Mouse (Mus musculus): ENCODE results near the gene Gm9376. TPM values are rescaled to one million over a fixed set of nuclear protein-coding genes. Genes with fewer than 3 reads are reported as not detected.

The Gm9376 gene
- total and polyA plus RNA-seq, 3 experiments, result not detected

- Histone ChIP-seq H3K4me3 (ENCODE audit: low read depth, low read length) (no peak overlapping the region), H3K4me1 (ENCODE audit: insufficient read depth, low read depth, low read length) (peaks cover 11% of the 10 kb centered on the region), H3K27me3 (ENCODE audit: insufficient read depth, low read length) (peaks cover 29% of the 10 kb centered on the region; the same call in 1 of the 2 replicates), H3K36me3 (replicated peaks) (peaks cover 9% of the 10 kb centered on the region), H3K9me3 (replicated peaks) (peaks cover 28% of the 10 kb centered on the region)
- ATAC-seq (ENCODE audit: extremely low read depth, insufficient number of reproducible peaks, low FRiP score, poor library complexity, severe bottlenecking) (no peak), DNase-seq (ENCODE audit: low spot score) (no peak)
- TF ChIP-seq POLR2AphosphoS5 (IDR thresholded peaks at IDR 0.05; ENCODE audit: insufficient replicate concordance, low read depth, low read length) (no peak), TAL1 (conservative IDR thresholded peaks at IDR 0.05; ENCODE audit: low read depth, low read length) (no peak), GATA1 (IDR thresholded peaks at IDR 0.05; ENCODE audit: borderline replicate concordance, low read length) (no peak), GATA2 (IDR thresholded peaks at IDR 0.05; ENCODE audit: borderline replicate concordance, low read depth, low read length) (no peak), CTCF (IDR thresholded peaks at IDR 0.05; ENCODE audit: low read depth, low read length) (no peak)
Measured at GRCm38 (mm10) chr14:118237786-118238185, 29.0 kb upstream of the Gm9376 start.

- Histone ChIP-seq H3K36me3 (replicated peaks) (peaks cover 7% of the 10 kb centered on the region), H3K4me1 (ENCODE audit: insufficient read depth, low read depth, low read length) (peaks cover 11% of the 10 kb centered on the region), H3K4me3 (ENCODE audit: low read depth, low read length) (no peak overlapping the region), H3K9me3 (replicated peaks) (peaks cover 26% of the 10 kb centered on the region), H3K27me3 (ENCODE audit: insufficient read depth, low read length) (peaks cover 25% of the 10 kb centered on the region; the same call in 1 of the 2 replicates)
- ATAC-seq (ENCODE audit: extremely low read depth, insufficient number of reproducible peaks, low FRiP score, poor library complexity, severe bottlenecking) (no peak), DNase-seq (ENCODE audit: low spot score) (no peak)
- TF ChIP-seq TAL1 (conservative IDR thresholded peaks at IDR 0.05; ENCODE audit: low read depth, low read length) (no peak), GATA2 (IDR thresholded peaks at IDR 0.05; ENCODE audit: borderline replicate concordance, low read depth, low read length) (no peak), POLR2AphosphoS5 (IDR thresholded peaks at IDR 0.05; ENCODE audit: insufficient replicate concordance, low read depth, low read length) (no peak), CTCF (IDR thresholded peaks at IDR 0.05; ENCODE audit: low read depth, low read length) (no peak), GATA1 (IDR thresholded peaks at IDR 0.05; ENCODE audit: borderline replicate concordance, low read length) (no peak)
Measured at GRCm38 (mm10) chr14:118239351-118239750, 27.4 kb upstream of the Gm9376 start.

- TF ChIP-seq TAL1 (conservative IDR thresholded peaks at IDR 0.05; ENCODE audit: low read depth, low read length), result no peak
- TF ChIP-seq CTCF (IDR thresholded peaks at IDR 0.05; ENCODE audit: low read depth, low read length), result no peak
- no peak for TF ChIP-seq POLR2AphosphoS5 (IDR thresholded peaks at IDR 0.05; ENCODE audit: insufficient replicate concordance, low read depth, low read length)
- TF ChIP-seq GATA2 (IDR thresholded peaks at IDR 0.05; ENCODE audit: borderline replicate concordance, low read depth, low read length), result no peak
- no peak for TF ChIP-seq GATA1 (IDR thresholded peaks at IDR 0.05; ENCODE audit: borderline replicate concordance, low read length)
- DNase-seq (ENCODE audit: low spot score), result no peak
- peaks cover 10% of the 10 kb centered on the region; the same call in 1 of the 2 replicates for H3K27me3 ChIP-seq (ENCODE audit: insufficient read depth, low read length)
- H3K4me3 ChIP-seq (ENCODE audit: low read depth, low read length), result no peak overlapping the region
- peaks cover 11% of the 10 kb centered on the region for H3K4me1 ChIP-seq (ENCODE audit: insufficient read depth, low read depth, low read length)
- no peak for ATAC-seq (ENCODE audit: extremely low read depth, insufficient number of reproducible peaks, low FRiP score, poor library complexity, severe bottlenecking)
- no peaks in the 10 kb centered on the region for H3K36me3 ChIP-seq (replicated peaks)
- peaks cover 5% of the 10 kb centered on the region for H3K9me3 ChIP-seq (replicated peaks)
Measured at GRCm38 (mm10) chr14:118241416-118241815, 25.3 kb upstream of the Gm9376 start.

- no peak for DNase-seq (ENCODE audit: low spot score)
- peaks cover 5% of the 10 kb centered on the region for H3K9me3 ChIP-seq (replicated peaks)
- peaks cover 2% of the 10 kb centered on the region; the same call in 1 of the 2 replicates for H3K27me3 ChIP-seq (ENCODE audit: insufficient read depth, low read length)
- no peaks in the 10 kb centered on the region for H3K4me1 ChIP-seq (ENCODE audit: insufficient read depth, low read depth, low read length)
- no peak for ATAC-seq (ENCODE audit: extremely low read depth, insufficient number of reproducible peaks, low FRiP score, poor library complexity, severe bottlenecking)
- TF ChIP-seq GATA2 (IDR thresholded peaks at IDR 0.05; ENCODE audit: borderline replicate concordance, low read depth, low read length) (no peak), CTCF (IDR thresholded peaks at IDR 0.05; ENCODE audit: low read depth, low read length) (no peak), POLR2AphosphoS5 (IDR thresholded peaks at IDR 0.05; ENCODE audit: insufficient replicate concordance, low read depth, low read length) (no peak)
- no peaks in the 10 kb centered on the region for H3K36me3 ChIP-seq (replicated peaks)
- no peak overlapping the region for H3K4me3 ChIP-seq (ENCODE audit: low read depth, low read length)
Measured at GRCm38 (mm10) chr14:118253381-118253780, 13.4 kb upstream of the Gm9376 start.

GRCm38 (mm10) chr14:118268849-118269248, 2.1 kb downstream of the Gm9376 start:
- DNase-seq (ENCODE audit: low spot score), result no peak
- Histone ChIP-seq H3K4me1 (ENCODE audit: insufficient read depth, low read depth, low read length) (no peaks in the 10 kb centered on the region), H3K27me3 (ENCODE audit: insufficient read depth, low read length) (no peaks in the 10 kb centered on the region), H3K36me3 (replicated peaks) (no peaks in the 10 kb centered on the region), H3K4me3 (ENCODE audit: low read depth, low read length) (no peak overlapping the region), H3K9me3 (replicated peaks) (no peaks in the 10 kb centered on the region)
- ATAC-seq (ENCODE audit: extremely low read depth, insufficient number of reproducible peaks, low FRiP score, poor library complexity, severe bottlenecking), result no peak
- no peak for TF ChIP-seq POLR2AphosphoS5 (IDR thresholded peaks at IDR 0.05; ENCODE audit: insufficient replicate concordance, low read depth, low read length)
- TF ChIP-seq GATA2 (IDR thresholded peaks at IDR 0.05; ENCODE audit: borderline replicate concordance, low read depth, low read length), result no peak
- TF ChIP-seq CTCF (IDR thresholded peaks at IDR 0.05; ENCODE audit: low read depth, low read length), result no peak
- no peak for TF ChIP-seq GATA1 (IDR thresholded peaks at IDR 0.05; ENCODE audit: borderline replicate concordance, low read length)
- TF ChIP-seq TAL1 (conservative IDR thresholded peaks at IDR 0.05; ENCODE audit: low read depth, low read length), result no peak

- no peak for ATAC-seq (ENCODE audit: extremely low read depth, insufficient number of reproducible peaks, low FRiP score, poor library complexity, severe bottlenecking)
Measured at GRCm38 (mm10) chr14:118272594-118273555, 6.1 kb downstream of the Gm9376 start.

More at GRCm38 (mm10) chr14:118272594-118273555, 6.1 kb downstream of the Gm9376 start:
- H3K9me3 ChIP-seq (replicated peaks), result no peaks in the 10 kb centered on the region
- 0 out of 2 replicates have a peak, but pooled peaks cover 3% of the 10 kb centered on the region for H3K27me3 ChIP-seq (ENCODE audit: insufficient read depth, low read length)
- TF ChIP-seq TAL1 (conservative IDR thresholded peaks at IDR 0.05; ENCODE audit: low read depth, low read length) (no peak), POLR2AphosphoS5 (IDR thresholded peaks at IDR 0.05; ENCODE audit: insufficient replicate concordance, low read depth, low read length) (no peak), CTCF (IDR thresholded peaks at IDR 0.05; ENCODE audit: low read depth, low read length) (no peak), GATA2 (IDR thresholded peaks at IDR 0.05; ENCODE audit: borderline replicate concordance, low read depth, low read length) (no peak), GATA1 (IDR thresholded peaks at IDR 0.05; ENCODE audit: borderline replicate concordance, low read length) (no peak)
- H3K36me3 ChIP-seq (replicated peaks), result no peaks in the 10 kb centered on the region
- DNase-seq (ENCODE audit: low spot score), result no peak
- H3K4me3 ChIP-seq (ENCODE audit: low read depth, low read length), result no peak overlapping the region
- H3K4me1 ChIP-seq (ENCODE audit: insufficient read depth, low read depth, low read length), result no peaks in the 10 kb centered on the region

All from G1E (cell line).